Mouse (Mus musculus) erythroblast, embryonic 14.5 days (primary cell): ENCODE data around the gene Tmigd3.

Source experiments
- GATA1 ChIP-seq: IDR thresholded peaks from 2 replicates; pipeline ENCODE4 v1.6.1; 2012; ENCODE audit warnings: low read length, inconsistent platforms, mixed read lengths
- TAL1 ChIP-seq: IDR thresholded peaks from 3 replicates; pipeline ENCODE4 v1.6.1; 2012; ENCODE audit warnings: low read length, inconsistent platforms, mixed read lengths

DNA sequence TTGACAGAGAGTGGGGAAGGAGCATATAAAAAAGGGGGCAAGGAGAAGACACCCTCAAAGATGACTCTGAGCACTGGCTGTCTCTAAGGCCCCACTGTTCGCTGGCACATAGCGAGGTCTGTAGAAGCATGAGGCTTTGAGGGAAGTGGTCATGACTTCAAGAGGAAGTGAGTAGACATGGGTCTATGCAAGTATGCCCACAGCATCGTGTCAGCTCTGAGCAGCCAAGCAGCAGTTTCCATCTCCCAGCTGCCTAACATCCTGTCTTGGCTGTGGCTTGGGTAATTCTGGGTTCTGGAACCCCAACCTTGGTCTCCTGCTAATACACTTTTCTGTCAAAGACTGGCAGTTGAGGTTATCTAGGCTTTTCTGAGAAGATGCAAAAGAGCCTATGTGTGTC lies 30.0 kb downstream of the Tmigd3 start:
- no peak for TF ChIP-seq GATA1
- TF ChIP-seq TAL1: no peak
